Mouse (Mus musculus) C2C12 (cell line): ENCODE results near the gene Stmn3. TPM values are rescaled to one million over a fixed set of nuclear protein-coding genes. Genes with fewer than 3 reads are reported as not detected.
"Not testable (repeated sequence)": the region's sequence is repeated elsewhere in the genome, so short reads cannot be mapped to it uniquely, and the experiment has no call there.

Source experiments
- H3K27me3 ChIP-seq: one replicate; pipeline ENCODE4 v1.6.1; 2011; ENCODE audit not compliant: control insufficient read depth, insufficient read depth, insufficient read length
- H3K36me3 ChIP-seq: one replicate; pipeline ENCODE4 v1.6.1; 2011; ENCODE audit not compliant: control insufficient read depth, insufficient read depth
- H3K4me3 ChIP-seq: one replicate; pipeline ENCODE4 v1.5.1; 2011; ENCODE audit warnings: mild to moderate bottlenecking, control low read depth; ENCODE audit not compliant: poor library complexity, insufficient read depth, severe bottlenecking
- H3K79me2 ChIP-seq: one replicate; pipeline ENCODE4 v1.6.1; 2011; ENCODE audit not compliant: control insufficient read depth, insufficient read depth
- H3K79me3 ChIP-seq: one replicate; pipeline ENCODE4 v1.6.1; 2011; ENCODE audit warnings: low read depth, control low read depth
- H3ac ChIP-seq: one replicate; pipeline ENCODE3; 2011; ENCODE audit warnings: low read depth; ENCODE audit not compliant: control insufficient read depth, insufficient read length
- CEBPB ChIP-seq: IDR thresholded peaks from one replicate; pipeline ENCODE4 v1.6.1; 2011; ENCODE audit warnings: low read depth, mild to moderate bottlenecking, control low read depth, moderate library complexity
- CTCF ChIP-seq: IDR thresholded peaks from one replicate; pipeline ENCODE4 v1.5.1; 2011; ENCODE audit not compliant: control insufficient read depth, insufficient read depth, insufficient read length
- FOSL1 ChIP-seq: IDR thresholded peaks from one replicate; pipeline ENCODE4 v1.8.0; 2011; ENCODE audit warnings: mild to moderate bottlenecking, low read length; ENCODE audit not compliant: poor library complexity, insufficient read depth, severe bottlenecking
- MAX ChIP-seq: IDR thresholded peaks from one replicate; pipeline ENCODE4 v1.6.1; 2011; ENCODE audit warnings: mild to moderate bottlenecking, control low read depth
- MYOD1 ChIP-seq: IDR thresholded peaks from one replicate; pipeline ENCODE4 v1.6.1; 2011; ENCODE audit warnings: low read depth; ENCODE audit not compliant: control insufficient read depth, insufficient read length
- MYOG ChIP-seq: IDR thresholded peaks from one replicate; pipeline ENCODE4 v1.6.1; 2011; ENCODE audit not compliant: control insufficient read depth, insufficient read length; ENCODE audit errors: extremely low read depth
- USF1 ChIP-seq: IDR thresholded peaks from one replicate; pipeline ENCODE4 v1.6.1; 2011; ENCODE audit warnings: low read depth, mild to moderate bottlenecking, control low read depth, moderate library complexity
- polyA plus RNA-seq: library from polyadenylated mRNA; unstranded; fragments of >200 nt; fragmentation: generic; extraction: Trizol; gene quantifications from one replicate; pipeline ENCODE4 v1.2.1, GENCODE M21; 2012; ENCODE audit warnings: missing spikeins

Gene Stmn3
- polyA plus RNA-seq, 1 experiment, result 0.02 TPM

DNA sequence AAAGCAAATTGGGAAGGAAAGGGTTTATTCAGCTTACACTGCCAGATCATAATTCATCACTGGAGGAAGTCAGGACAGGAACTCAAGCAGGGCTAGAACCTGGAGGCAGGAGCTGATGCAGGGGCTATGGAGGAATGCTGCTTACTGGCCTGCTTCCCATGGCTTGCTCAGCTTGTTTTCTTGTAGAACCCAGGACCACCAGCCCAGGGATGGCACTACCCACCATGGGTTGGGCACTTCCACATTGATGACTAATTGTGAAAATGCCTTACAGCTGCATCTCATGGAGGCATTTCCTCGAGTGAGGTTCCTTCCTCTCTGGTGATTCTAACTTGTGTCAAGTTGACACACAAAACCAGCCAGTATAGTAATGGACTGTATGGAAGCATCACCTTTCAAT is 23.4 kb downstream of the Stmn3 start:
- Histone ChIP-seq H3K79me2 (peaks cover 49% of the 10 kb centered on the region), H3K4me3 (no peak overlapping the region), H3K27me3 (no peaks in the 10 kb centered on the region), H3ac (no peak overlapping the region), H3K79me3 (peaks cover 31% of the 10 kb centered on the region), H3K36me3 (peaks cover 7% of the 10 kb centered on the region)
- TF ChIP-seq MYOG (no peak), CEBPB (no peak), MAX (no peak), CTCF (no peak), MYOD1 (no peak), FOSL1 (no peak), USF1 (no peak)

DNA sequence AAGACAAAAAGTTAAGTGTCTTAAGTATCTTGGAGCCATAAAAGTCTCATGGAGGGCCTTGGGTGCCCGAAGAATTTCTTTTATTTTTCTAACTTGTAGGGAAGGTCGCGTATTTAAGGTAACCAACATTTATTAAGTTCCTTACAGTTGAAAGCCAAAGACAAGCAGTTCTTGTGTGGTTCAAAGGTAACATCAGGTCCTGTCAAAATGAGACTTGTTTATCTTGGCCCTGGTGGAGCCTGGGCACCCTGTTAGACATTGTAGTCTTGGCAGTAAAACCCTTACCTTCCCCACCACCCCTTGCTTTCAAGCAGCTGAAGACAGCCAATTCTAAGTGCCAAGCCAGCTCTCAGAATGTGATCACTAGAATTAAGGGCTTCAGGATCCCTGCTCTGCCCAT is 25.6 kb downstream of the Stmn3 start:
- H3K4me3 ChIP-seq, result peak overlapping the region; percentile 40
- peaks cover 69% of the 10 kb centered on the region for H3K79me2 ChIP-seq
- TF ChIP-seq MAX (no peak), USF1 (no peak), CEBPB (no peak), MYOG (no peak), FOSL1 (no peak), MYOD1 (no peak), CTCF (no peak)

GRCm38 (mm10) chr2:181287958-181288350 is 26.3 kb downstream of the Stmn3 start, which contains the start of gene Gmeb2:
TSS of gene Gmeb2 (minus strand) at chr2:181288035.
- peak within 1 kb of the TSS; percentile 80 for H3K4me3 ChIP-seq
- H3ac ChIP-seq, result peak within 1 kb of the TSS; percentile 68
- peaks cover 76% of the 10 kb centered on the region for H3K79me2 ChIP-seq
- peaks cover 37% of the 10 kb centered on the region for H3K79me3 ChIP-seq
- H3K27me3 ChIP-seq, result not testable (repeated sequence)
- H3K36me3 ChIP-seq, result peaks cover 16% of the 10 kb centered on the region
- peak; percentile 9 for TF ChIP-seq MAX

More for the DNA sequence above, 25.6 kb downstream of the Stmn3 start:
- H3ac ChIP-seq, result no peak overlapping the region
- peaks cover 12% of the 10 kb centered on the region for H3K36me3 ChIP-seq
- no peaks in the 10 kb centered on the region for H3K27me3 ChIP-seq
- peaks cover 33% of the 10 kb centered on the region for H3K79me3 ChIP-seq

- peaks cover 18% of the 10 kb centered on the region for H3K36me3 ChIP-seq
- H3K79me2 ChIP-seq, result peaks cover 78% of the 10 kb centered on the region
- peak overlapping the region; percentile 80 for H3K4me3 ChIP-seq
- TF ChIP-seq FOSL1, result no peak
- peak; percentile 8 for TF ChIP-seq MAX
- no peak for TF ChIP-seq CEBPB
- TF ChIP-seq CTCF, result no peak
- TF ChIP-seq MYOD1, result no peak
- H3K27me3 ChIP-seq, result no peaks in the 10 kb centered on the region
- H3ac ChIP-seq, result peak overlapping the region; percentile 68
- H3K79me3 ChIP-seq, result peaks cover 38% of the 10 kb centered on the region
Measured at GRCm38 (mm10) chr2:181287338-181287957, 26.9 kb downstream of the Stmn3 start.

DNA sequence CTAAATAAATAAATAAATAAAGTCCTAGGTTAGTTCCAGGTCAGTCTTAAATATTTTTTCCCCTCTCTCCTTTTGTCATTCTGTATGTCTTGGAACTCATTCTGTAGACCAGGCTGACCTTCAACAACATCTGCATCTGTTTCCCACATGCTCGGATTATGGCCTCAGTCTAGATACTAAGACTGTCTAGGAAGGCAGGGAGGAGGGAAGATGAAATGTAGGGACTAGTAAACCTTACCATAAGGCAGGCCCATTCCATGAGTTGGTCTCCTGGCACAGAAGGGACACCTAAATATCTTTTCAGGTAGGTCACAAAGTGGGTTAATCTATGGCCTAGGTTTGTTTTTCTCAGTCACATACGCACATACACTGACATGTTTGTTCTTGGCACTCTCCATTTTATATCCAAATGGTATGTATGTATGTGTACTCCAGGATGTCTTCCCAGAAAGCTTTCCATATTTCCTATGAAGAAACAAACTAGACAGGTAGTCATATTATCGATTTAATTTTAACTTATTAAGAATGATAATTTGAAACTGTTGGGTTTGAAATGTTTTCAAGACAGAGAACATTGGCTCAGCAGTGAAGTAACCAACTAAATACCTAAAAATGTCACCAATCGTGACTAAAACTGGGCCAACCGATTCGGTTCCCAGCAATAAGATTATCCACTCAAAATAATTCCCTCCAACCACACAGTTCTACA is 27.5 kb downstream of the Stmn3 start:
- peaks cover 18% of the 10 kb centered on the region for H3K36me3 ChIP-seq
- no peaks in the 10 kb centered on the region for H3K27me3 ChIP-seq
- peak overlapping the region; percentile 68 for H3ac ChIP-seq
- TF ChIP-seq MYOG, result no peak
- H3K79me3 ChIP-seq, result peaks cover 41% of the 10 kb centered on the region
- peaks cover 78% of the 10 kb centered on the region for H3K79me2 ChIP-seq
- H3K4me3 ChIP-seq, result peak overlapping the region; percentile 80

GRCm38 (mm10) chr2:181279968-181280367 is 34.3 kb downstream of the Stmn3 start:
- Histone ChIP-seq H3K27me3 (no peaks in the 10 kb centered on the region), H3K79me3 (peaks cover 23% of the 10 kb centered on the region), H3K36me3 (peaks cover 65% of the 10 kb centered on the region), H3K4me3 (no peak overlapping the region), H3K79me2 (peaks cover 61% of the 10 kb centered on the region), H3ac (no peak overlapping the region)
- TF ChIP-seq MYOG (no peak), MYOD1 (no peak), FOSL1 (no peak), CTCF (no peak), USF1 (no peak), CEBPB (no peak), MAX (no peak)
